Mouse (Mus musculus): ENCODE measurements around the gene Thsd4.

DNA sequence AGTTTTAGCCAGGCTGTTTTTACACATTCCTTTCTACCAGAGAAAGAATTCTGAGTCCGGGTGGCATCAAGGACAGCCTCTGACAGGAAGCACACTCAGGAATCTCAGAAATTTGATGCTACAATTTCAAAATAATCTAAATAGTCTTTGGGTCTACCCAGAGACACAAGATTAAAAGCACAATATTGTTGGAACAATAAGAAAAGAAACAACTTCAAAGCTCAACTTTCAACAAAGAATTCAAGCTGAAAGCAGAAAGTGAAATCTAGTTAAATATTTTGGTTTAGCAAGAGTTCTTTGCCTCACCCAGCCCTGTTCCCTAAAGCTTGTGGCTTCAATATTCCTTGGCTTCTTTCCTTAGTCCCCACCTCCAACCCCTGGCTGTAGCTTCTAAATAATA, 415.7 kb downstream of the Thsd4 start:
- TF ChIP-seq CTCF (IDR thresholded peaks at IDR 0.05) (no peak), EP300 (IDR thresholded peaks at IDR 0.05) (no peak)
